Mouse (Mus musculus): ENCODE data around the gene Mink1. TPM values are rescaled to one million over a fixed set of nuclear protein-coding genes. Genes with fewer than 3 reads are reported as not detected.
A peak's percentile ranks its signal among the peaks of the same experiment; 100 is the strongest.

The Mink1 gene
- polyA plus RNA-seq, 1 experiment from 2014 or later, result 17.7 TPM

- DNase-seq (ENCODE audit: low spot score), result no peak
- no peaks in the 10 kb centered on the region; the same call in 1 of the 2 replicates for H3K27me3 ChIP-seq (ENCODE audit: control insufficient read depth, insufficient read depth, low read length)
- no peaks in the 10 kb centered on the region for H3K9me3 ChIP-seq (ENCODE audit: control insufficient read depth, low read length)
- peak within 1 kb of the TSS; percentile 48 for H3K9ac ChIP-seq (ENCODE audit: low read length)
- H3K4me2 ChIP-seq (ENCODE audit: low read depth, low read length, severe bottlenecking), result peak within 1 kb of the TSS; percentile 49
- peak within 1 kb of the TSS; percentile 17 for H3K4me3 ChIP-seq (ENCODE audit: low read depth, low read length)
- ATAC-seq (replicated peaks; ENCODE audit: low FRiP score), result no peak
- no peaks in the 10 kb centered on the region; the same call in 1 of the 2 replicates for H3K36me3 ChIP-seq (ENCODE audit: control insufficient read depth, insufficient read depth, low read length)
- peaks cover 6% of the 10 kb centered on the region for H3K4me1 ChIP-seq (replicated peaks; ENCODE audit: control insufficient read depth, insufficient read depth, low read length)
- no peak within 1 kb of the TSS for H3K27ac ChIP-seq (ENCODE audit: low read depth, low read length)
- WGBS, result 15% methylated on average over 21 of the region's 21 CpGs
These were observed 52.9 kb downstream of the Mink1 start, which contains the start of gene 4930544D05Rik for GRCm38 (mm10) chr11:70615516-70616093. 4930544D05Rik (plus strand) TSS chr11:70615848.

GRCm38 (mm10) chr11:70619101-70619500, 56.4 kb downstream of the Mink1 start, which contains the start of gene Chrne:
Chrne (minus strand) TSS chr11:70619216.
- H3K27me3 ChIP-seq (ENCODE audit: control insufficient read depth, insufficient read depth, low read length), result no peaks in the 10 kb centered on the region; the same call in 1 of the 2 replicates
- H3K36me3 ChIP-seq (ENCODE audit: control insufficient read depth, insufficient read depth, low read length), result no peaks in the 10 kb centered on the region
- no peak within 1 kb of the TSS for H3K4me3 ChIP-seq (ENCODE audit: low read depth, low read length)
- ATAC-seq (replicated peaks; ENCODE audit: low FRiP score) (no peak), DNase-seq (ENCODE audit: low spot score) (no peak)
- H3K27ac ChIP-seq (ENCODE audit: low read depth, low read length), result no peak within 1 kb of the TSS
- H3K9me3 ChIP-seq (ENCODE audit: control insufficient read depth, low read length), result no peaks in the 10 kb centered on the region
- H3K9ac ChIP-seq (ENCODE audit: low read length), result no peak within 1 kb of the TSS
- 39% methylated on average over 1 of the region's 1 CpGs for whole genome bisulfite sequencing
- peaks cover 6% of the 10 kb centered on the region for H3K4me1 ChIP-seq (replicated peaks; ENCODE audit: control insufficient read depth, insufficient read depth, low read length)
- H3K4me2 ChIP-seq (ENCODE audit: low read depth, low read length, severe bottlenecking), result no peak within 1 kb of the TSS

GRCm38 (mm10) chr11:70621972-70622814, 59.5 kb downstream of the Mink1 start:
- Histone ChIP-seq H3K9ac (ENCODE audit: low read length) (no peak overlapping the region), H3K4me1 (replicated peaks; ENCODE audit: control insufficient read depth, insufficient read depth, low read length) (no peaks in the 10 kb centered on the region), H3K27me3 (ENCODE audit: control insufficient read depth, insufficient read depth, low read length) (no peaks in the 10 kb centered on the region), H3K9me3 (ENCODE audit: control insufficient read depth, low read length) (no peaks in the 10 kb centered on the region), H3K36me3 (ENCODE audit: control insufficient read depth, insufficient read depth, low read length) (no peaks in the 10 kb centered on the region), H3K27ac (ENCODE audit: low read depth, low read length) (no peak overlapping the region), H3K4me3 (ENCODE audit: low read depth, low read length) (no peak overlapping the region), H3K4me2 (ENCODE audit: low read depth, low read length, severe bottlenecking) (no peak overlapping the region)
- no peak for ATAC-seq (replicated peaks; ENCODE audit: low FRiP score)
- no peak for DNase-seq (ENCODE audit: low spot score)
- 44% methylated on average over 7 of the region's 7 CpGs for WGBS

- ATAC-seq (replicated peaks; ENCODE audit: low FRiP score) (no peak), DNase-seq (ENCODE audit: low spot score) (no peak)
- no peaks in the 10 kb centered on the region for H3K27me3 ChIP-seq (ENCODE audit: control insufficient read depth, insufficient read depth, low read length)
- H3K36me3 ChIP-seq (ENCODE audit: control insufficient read depth, insufficient read depth, low read length), result no peaks in the 10 kb centered on the region
- no peaks in the 10 kb centered on the region for H3K9me3 ChIP-seq (ENCODE audit: control insufficient read depth, low read length)
- no peak overlapping the region for H3K4me2 ChIP-seq (ENCODE audit: low read depth, low read length, severe bottlenecking)
- no peak overlapping the region for H3K4me3 ChIP-seq (ENCODE audit: low read depth, low read length)
- H3K27ac ChIP-seq (ENCODE audit: low read depth, low read length), result no peak overlapping the region
- H3K9ac ChIP-seq (ENCODE audit: low read length), result no peak overlapping the region
- no peaks in the 10 kb centered on the region for H3K4me1 ChIP-seq (replicated peaks; ENCODE audit: control insufficient read depth, insufficient read depth, low read length)
- WGBS, result 88% methylated on average over 10 of the region's 10 CpGs
These were observed 60.5 kb downstream of the Mink1 start for GRCm38 (mm10) chr11:70623053-70623742.

- no peaks in the 10 kb centered on the region for H3K4me1 ChIP-seq (replicated peaks; ENCODE audit: control insufficient read depth, insufficient read depth, low read length)
- DNase-seq (ENCODE audit: low spot score) (peak; percentile 80), ATAC-seq (replicated peaks; ENCODE audit: low FRiP score) (no peak)
- no peak overlapping the region for H3K27ac ChIP-seq (ENCODE audit: low read depth, low read length)
- WGBS, result 47% methylated on average over 4 of the region's 4 CpGs
- H3K9me3 ChIP-seq (ENCODE audit: control insufficient read depth, low read length), result no peaks in the 10 kb centered on the region
- no peak overlapping the region for H3K9ac ChIP-seq (ENCODE audit: low read length)
- no peak overlapping the region for H3K4me2 ChIP-seq (ENCODE audit: low read depth, low read length, severe bottlenecking)
- H3K36me3 ChIP-seq (ENCODE audit: control insufficient read depth, insufficient read depth, low read length), result no peaks in the 10 kb centered on the region
- H3K27me3 ChIP-seq (ENCODE audit: control insufficient read depth, insufficient read depth, low read length), result no peaks in the 10 kb centered on the region
- H3K4me3 ChIP-seq (ENCODE audit: low read depth, low read length), result no peak overlapping the region
These were observed 62.8 kb downstream of the Mink1 start for GRCm38 (mm10) chr11:70625473-70625872.

GRCm38 (mm10) chr11:70626877-70627276, 64.2 kb downstream of the Mink1 start:
- no peak overlapping the region for H3K4me2 ChIP-seq (ENCODE audit: low read depth, low read length, severe bottlenecking)
- no peak overlapping the region for H3K27ac ChIP-seq (ENCODE audit: low read depth, low read length)
- H3K27me3 ChIP-seq (ENCODE audit: control insufficient read depth, insufficient read depth, low read length), result no peaks in the 10 kb centered on the region
- H3K9me3 ChIP-seq (ENCODE audit: control insufficient read depth, low read length), result no peaks in the 10 kb centered on the region
- no peaks in the 10 kb centered on the region for H3K4me1 ChIP-seq (replicated peaks; ENCODE audit: control insufficient read depth, insufficient read depth, low read length)
- H3K36me3 ChIP-seq (ENCODE audit: control insufficient read depth, insufficient read depth, low read length), result no peaks in the 10 kb centered on the region
- H3K9ac ChIP-seq (ENCODE audit: low read length), result no peak overlapping the region
- no peak for ATAC-seq (replicated peaks; ENCODE audit: low FRiP score)
- DNase-seq (ENCODE audit: low spot score), result no peak
- no peak overlapping the region for H3K4me3 ChIP-seq (ENCODE audit: low read depth, low read length)
- WGBS, result 76% methylated on average over 4 of the region's 4 CpGs

GRCm38 (mm10) chr11:70628431-70628830, 65.8 kb downstream of the Mink1 start:
- no peak for ATAC-seq (replicated peaks; ENCODE audit: low FRiP score)
- Histone ChIP-seq H3K27me3 (ENCODE audit: control insufficient read depth, insufficient read depth, low read length) (no peaks in the 10 kb centered on the region), H3K36me3 (ENCODE audit: control insufficient read depth, insufficient read depth, low read length) (no peaks in the 10 kb centered on the region), H3K4me3 (ENCODE audit: low read depth, low read length) (no peak overlapping the region), H3K4me2 (ENCODE audit: low read depth, low read length, severe bottlenecking) (no peak overlapping the region), H3K4me1 (replicated peaks; ENCODE audit: control insufficient read depth, insufficient read depth, low read length) (no peaks in the 10 kb centered on the region), H3K9me3 (ENCODE audit: control insufficient read depth, low read length) (no peaks in the 10 kb centered on the region), H3K27ac (ENCODE audit: low read depth, low read length) (no peak overlapping the region), H3K9ac (ENCODE audit: low read length) (no peak overlapping the region)
- no peak for DNase-seq (ENCODE audit: low spot score)
- 70% methylated on average over 2 of the region's 2 CpGs for WGBS

GRCm38 (mm10) chr11:70629557-70629956, 66.9 kb downstream of the Mink1 start:
- H3K27me3 ChIP-seq (ENCODE audit: control insufficient read depth, insufficient read depth, low read length), result no peaks in the 10 kb centered on the region
- DNase-seq (ENCODE audit: low spot score), result no peak
- no peak overlapping the region for H3K4me2 ChIP-seq (ENCODE audit: low read depth, low read length, severe bottlenecking)
- H3K4me3 ChIP-seq (ENCODE audit: low read depth, low read length), result no peak overlapping the region
- no peak overlapping the region for H3K9ac ChIP-seq (ENCODE audit: low read length)
- no peaks in the 10 kb centered on the region for H3K9me3 ChIP-seq (ENCODE audit: control insufficient read depth, low read length)
- no peak for ATAC-seq (replicated peaks; ENCODE audit: low FRiP score)
- no peaks in the 10 kb centered on the region for H3K36me3 ChIP-seq (ENCODE audit: control insufficient read depth, insufficient read depth, low read length)
- 50% methylated on average over 5 of the region's 5 CpGs for WGBS
- no peaks in the 10 kb centered on the region for H3K4me1 ChIP-seq (replicated peaks; ENCODE audit: control insufficient read depth, insufficient read depth, low read length)
- no peak overlapping the region for H3K27ac ChIP-seq (ENCODE audit: low read depth, low read length)
